Mouse (Mus musculus) embryonic facial prominence, embryonic 15.5 days (tissue): ENCODE results near the gene Fbxl22. TPM values are rescaled to one million over a fixed set of nuclear protein-coding genes. Genes with fewer than 3 reads are reported as not detected.

ENCODE experiments used
- polyA plus RNA-seq: library from polyadenylated mRNA; unstranded; fragments of >200 nt; fragmentation: Nextera tagmentation; extraction: Ambion mirVana; gene quantifications from 2 replicates; pipeline ENCODE4 v1.2.1, GENCODE M21; 2015

The Fbxl22 gene
- polyA plus RNA-seq, 1 experiment from 2014 or later: 5.6 TPM

Other genes with a start within 250 kb of the Fbxl22 start
- 19.9 TPM in 2 replicates for gene Herc1, start 164.1 kb downstream of the Fbxl22 start, polyA plus RNA-seq
- 54.0 and 58.9 TPM in 2 replicates for gene Usp3, start 78.5 kb upstream of the Fbxl22 start, polyA plus RNA-seq
- 26.0 and 26.3 TPM in 2 replicates for gene Car12, start 199.1 kb upstream of the Fbxl22 start, polyA plus RNA-seq